Mouse (Mus musculus): Measurements from ENCODE around the gene Bbs9. TPM values are rescaled to one million over a fixed set of nuclear protein-coding genes. Genes with fewer than 3 reads are reported as not detected.
"Not testable (repeated sequence)": the region's sequence is repeated elsewhere in the genome, so short reads cannot be mapped to it uniquely, and the experiment has no call there.

Bbs9 gene
- polyA plus RNA-seq, 1 experiment from 2014 or later = 15.5 TPM

- Histone ChIP-seq H3K36me3 (ENCODE audit: inconsistent target) (peaks cover 82% of the 10 kb centered on the region), H3K4me3 (ENCODE audit: inconsistent target) (no peak overlapping the region), H3K79me2 (ENCODE audit: inconsistent target) (no peaks in the 10 kb centered on the region), H3K27ac (no peak overlapping the region)
- 93% methylated on average over 10 of the region's 10 CpGs for WGBS (ENCODE audit: missing documents)
These were observed 22.0 kb upstream of the Bbs9 start for GRCm38 (mm10) chr9:22453501-22453924.

- H3K79me2 ChIP-seq (ENCODE audit: inconsistent target); H3K4me3 ChIP-seq (ENCODE audit: inconsistent target); H3K27ac ChIP-seq: not testable (repeated sequence)
- peaks cover 78% of the 10 kb centered on the region for H3K36me3 ChIP-seq (ENCODE audit: inconsistent target)
- 92% methylated on average over 8 of the region's 8 CpGs for WGBS (ENCODE audit: missing documents)
These were observed 21.5 kb upstream of the Bbs9 start, which contains the start of gene Gm17545 for GRCm38 (mm10) chr9:22453990-22454389. Gene Gm17545 (plus strand): TSS chr9:22454290.

DNA sequence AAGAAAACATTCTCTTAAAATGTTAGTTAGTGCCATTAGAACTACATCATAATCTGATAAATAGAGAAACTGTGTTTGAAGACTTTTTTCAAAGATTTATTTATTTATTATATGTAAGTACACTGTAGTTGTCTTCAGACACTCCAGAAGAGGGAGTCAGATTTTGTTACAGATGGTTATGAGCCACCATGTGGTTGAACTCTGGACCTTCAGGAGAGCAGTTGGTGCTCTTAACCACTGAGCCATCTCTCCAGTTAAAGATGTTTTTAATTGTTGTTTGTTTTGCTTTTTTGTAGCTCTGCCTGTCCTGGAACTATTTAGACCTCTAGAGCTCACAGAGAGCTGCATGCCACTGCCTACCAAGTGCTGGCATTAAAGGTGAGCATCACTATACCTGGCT is 20.5 kb upstream of the Bbs9 start:
- Histone ChIP-seq H3K79me2 (ENCODE audit: inconsistent target) (no peaks in the 10 kb centered on the region), H3K4me3 (ENCODE audit: inconsistent target) (no peak overlapping the region), H3K27ac (no peak overlapping the region), H3K36me3 (ENCODE audit: inconsistent target) (peaks cover 68% of the 10 kb centered on the region)

DNA sequence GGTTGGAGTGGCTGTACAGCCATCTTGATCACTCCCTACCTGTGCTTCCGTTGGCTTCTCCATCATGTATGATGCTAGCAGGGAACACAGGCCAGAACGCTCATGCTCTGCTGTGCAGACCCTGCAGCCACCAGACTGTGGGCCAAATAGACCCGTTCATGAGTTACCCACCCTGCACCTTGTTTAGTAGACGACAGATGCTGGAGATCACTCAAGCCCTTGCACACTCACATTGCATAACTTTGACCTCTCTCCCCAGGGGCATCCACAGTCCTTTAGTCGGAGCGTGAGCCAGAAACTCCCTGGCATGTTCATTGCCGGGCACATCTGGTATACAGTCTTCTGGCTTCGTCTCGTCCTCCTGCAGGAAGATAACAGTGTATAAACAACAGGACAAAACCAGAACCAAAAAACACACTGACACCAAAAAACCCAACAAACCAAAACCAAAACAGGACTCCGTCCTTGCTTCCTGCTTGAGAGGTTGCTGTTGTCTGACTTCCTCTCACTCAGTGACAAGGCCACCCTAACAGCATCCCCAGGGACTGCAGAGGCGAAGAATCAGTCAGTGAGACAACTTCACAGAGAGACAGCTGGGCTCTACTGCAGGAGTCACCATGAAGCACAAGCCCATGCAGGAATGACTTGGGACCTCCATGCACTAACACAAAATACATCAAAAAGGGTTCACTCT is 18.2 kb upstream of the Bbs9 start:
- Histone ChIP-seq H3K27ac (no peak overlapping the region), H3K79me2 (ENCODE audit: inconsistent target) (peaks cover 6% of the 10 kb centered on the region; the same call in 1 of the 2 replicates), H3K36me3 (ENCODE audit: inconsistent target) (peaks cover 48% of the 10 kb centered on the region), H3K4me3 (ENCODE audit: inconsistent target) (no peak overlapping the region)
- 80% methylated on average over 11 of the region's 11 CpGs for WGBS (ENCODE audit: missing documents)

DNA sequence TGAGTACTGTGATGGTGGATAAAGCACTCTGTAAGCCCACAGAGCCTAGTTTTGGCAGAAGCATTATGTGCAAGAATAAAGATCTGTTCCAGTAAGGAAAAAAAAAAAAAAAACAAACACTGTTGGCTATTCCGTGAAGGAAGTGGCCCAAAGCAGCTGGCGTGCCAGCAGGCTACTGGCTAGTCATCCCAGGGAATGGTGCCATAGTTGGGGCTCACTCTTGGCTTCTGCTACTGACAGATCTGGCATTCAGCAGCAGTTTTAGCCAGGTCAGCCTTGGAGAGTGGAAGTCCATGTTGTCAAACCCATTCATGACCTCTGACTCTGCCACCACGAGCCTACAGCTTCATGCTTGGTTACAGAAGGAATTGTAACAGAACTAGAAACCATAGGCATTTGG is 13.6 kb upstream of the Bbs9 start:
- Histone ChIP-seq H3K27ac (no peak overlapping the region), H3K4me3 (ENCODE audit: inconsistent target) (no peak overlapping the region), H3K36me3 (ENCODE audit: inconsistent target) (peaks cover 2% of the 10 kb centered on the region; the same call in 1 of the 2 replicates), H3K79me2 (ENCODE audit: inconsistent target) (peaks cover 48% of the 10 kb centered on the region)
- WGBS (ENCODE audit: missing documents) = 97% methylated on average over 3 of the region's 3 CpGs

DNA sequence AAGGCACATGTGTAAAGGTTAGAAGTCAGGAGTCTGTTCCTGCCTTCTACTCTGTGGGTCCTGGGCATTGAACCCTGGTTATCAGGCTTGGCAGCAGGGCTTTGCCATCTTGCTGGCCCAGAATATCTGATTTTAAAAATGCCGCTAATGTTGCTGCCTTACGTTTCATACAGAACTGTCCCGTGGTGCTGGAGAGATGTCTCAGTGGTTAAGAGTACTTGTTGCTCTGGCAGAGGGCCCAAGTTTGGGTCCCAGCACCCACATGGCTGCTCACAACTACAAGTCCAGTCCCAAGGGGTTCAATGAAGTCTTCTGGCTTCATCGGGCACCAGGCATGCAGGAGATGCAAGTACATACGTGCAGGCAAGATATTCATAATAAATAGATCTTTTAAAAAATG is 9.3 kb upstream of the Bbs9 start:
- Histone ChIP-seq H3K36me3 (ENCODE audit: inconsistent target) (no peaks in the 10 kb centered on the region), H3K4me3 (ENCODE audit: inconsistent target) (no peak overlapping the region), H3K27ac (no peak overlapping the region), H3K79me2 (ENCODE audit: inconsistent target) (peaks cover 55% of the 10 kb centered on the region)
- WGBS (ENCODE audit: missing documents) = 97% methylated on average over 5 of the region's 5 CpGs

DNA sequence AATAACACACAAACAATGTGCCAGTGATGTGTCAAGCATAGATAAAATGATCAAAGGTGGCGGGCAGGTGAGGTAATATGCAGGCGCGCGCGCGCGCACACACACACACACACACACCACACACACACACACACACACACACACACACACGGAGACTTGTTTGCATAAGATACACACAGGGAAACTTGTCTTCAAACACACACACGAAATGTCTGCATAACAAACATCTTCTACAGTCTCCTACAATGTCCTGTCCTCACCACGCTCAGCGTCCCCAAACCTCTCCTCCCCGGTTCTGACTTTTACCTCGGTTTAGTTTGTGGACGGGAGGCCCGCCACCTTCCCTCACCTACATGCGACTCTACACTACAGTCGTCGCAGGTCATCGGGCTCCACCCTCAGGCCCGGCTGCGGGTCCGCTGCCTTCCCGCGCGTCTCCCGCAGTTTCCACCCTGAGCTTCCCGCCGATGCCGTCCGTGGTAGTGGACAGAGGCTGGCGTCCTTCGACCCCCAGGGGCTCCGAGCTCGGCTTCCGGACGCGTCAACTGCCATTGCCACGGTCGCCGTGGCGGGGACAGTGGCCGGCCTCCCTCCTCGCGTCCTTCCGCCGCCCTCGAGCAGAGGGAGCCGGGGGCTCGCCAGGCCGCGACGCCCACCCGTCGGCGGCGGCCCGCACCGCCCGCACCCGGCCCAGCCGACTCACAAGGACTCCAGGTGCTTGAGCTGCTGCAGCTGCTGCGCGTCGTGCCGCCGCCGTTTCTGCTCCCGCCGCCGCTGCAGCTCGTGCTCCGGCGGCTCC is 7.9 kb upstream of the Bbs9 start:
- Histone ChIP-seq H3K36me3 (ENCODE audit: inconsistent target) (no peaks in the 10 kb centered on the region), H3K79me2 (ENCODE audit: inconsistent target) (peaks cover 47% of the 10 kb centered on the region), H3K27ac (no peak overlapping the region), H3K4me3 (ENCODE audit: inconsistent target) (peak overlapping the region; percentile 51)
- under 1% methylated on average over 73 of the region's 73 CpGs for WGBS (ENCODE audit: missing documents)

DNA sequence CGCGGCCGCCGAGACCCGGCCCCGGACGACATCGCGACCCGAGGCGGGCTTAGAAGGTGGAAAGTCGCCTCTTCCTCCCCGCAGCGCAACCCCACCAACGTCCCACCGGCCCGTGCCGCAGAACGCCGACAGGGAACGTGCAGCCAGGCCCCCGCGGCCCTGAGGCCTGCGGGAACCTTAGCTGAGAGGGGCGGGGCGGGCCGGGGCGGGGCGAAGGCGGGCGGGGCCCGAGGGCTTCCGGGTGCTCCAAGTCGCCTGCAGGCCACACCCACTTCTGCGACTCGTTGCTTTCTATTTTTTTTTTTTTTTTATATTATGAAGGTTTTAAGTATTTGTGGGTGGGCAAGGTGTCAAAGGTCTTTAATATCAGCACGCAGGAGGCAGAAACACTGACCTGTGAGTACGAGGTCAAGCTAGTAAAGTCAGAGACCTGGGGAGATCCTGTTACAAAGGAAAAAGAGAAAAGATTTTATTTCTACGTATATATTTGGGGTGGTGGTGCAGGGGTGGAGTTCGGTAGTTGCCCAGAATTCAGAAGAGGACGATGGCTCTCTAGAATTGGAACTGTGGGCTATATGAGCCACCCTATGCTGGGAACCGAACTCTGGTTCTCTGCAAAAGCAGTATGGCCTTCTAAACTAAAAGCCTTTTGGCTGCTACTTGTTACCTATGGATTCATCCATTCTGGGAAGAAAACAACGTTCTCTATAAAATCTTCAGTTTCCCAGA is 7.2 kb upstream of the Bbs9 start:
- Histone ChIP-seq H3K79me2 (ENCODE audit: inconsistent target) (peaks cover 40% of the 10 kb centered on the region), H3K4me3 (ENCODE audit: inconsistent target) (peak overlapping the region; percentile 27), H3K36me3 (ENCODE audit: inconsistent target) (no peaks in the 10 kb centered on the region), H3K27ac (0 out of 2 replicates have a peak overlapping the region, but pooled peaks have one; percentile 27)
- 3% methylated on average over 39 of the region's 43 CpGs for WGBS (ENCODE audit: missing documents)

GRCm38 (mm10) chr9:22468899-22469259 is 6.6 kb upstream of the Bbs9 start:
- WGBS (ENCODE audit: missing documents) = 61% methylated on average over 8 of the region's 8 CpGs
- peaks cover 35% of the 10 kb centered on the region for H3K79me2 ChIP-seq (ENCODE audit: inconsistent target)
- no peak overlapping the region for H3K27ac ChIP-seq
- H3K36me3 ChIP-seq (ENCODE audit: inconsistent target) = no peaks in the 10 kb centered on the region
- H3K4me3 ChIP-seq (ENCODE audit: inconsistent target) = peak overlapping the region; percentile 27

GRCm38 (mm10) chr9:22469643-22470042 is 5.9 kb upstream of the Bbs9 start, which contains the start of gene Rp9:
Gene Rp9 (minus strand): TSS chr9:22469743.
- 100% methylated on average over 3 of the region's 3 CpGs for WGBS (ENCODE audit: missing documents)
- Histone ChIP-seq H3K79me2 (ENCODE audit: inconsistent target) (peaks cover 28% of the 10 kb centered on the region), H3K4me3 (ENCODE audit: inconsistent target) (peak within 1 kb of the TSS; percentile 27), H3K36me3 (ENCODE audit: inconsistent target) (no peaks in the 10 kb centered on the region), H3K27ac (0 out of 2 replicates have a peak within 1 kb of the TSS, but pooled peaks have one; percentile 27)

GRCm38 (mm10) chr9:22476265-22476664 is 750 bp downstream of the Bbs9 start:
- WGBS (ENCODE audit: missing documents) = 11% methylated on average over 10 of the region's 10 CpGs
- no peaks in the 10 kb centered on the region for H3K79me2 ChIP-seq (ENCODE audit: inconsistent target)
- no peak overlapping the region for H3K27ac ChIP-seq
- no peaks in the 10 kb centered on the region for H3K36me3 ChIP-seq (ENCODE audit: inconsistent target)
- peak overlapping the region; percentile 72 for H3K4me3 ChIP-seq (ENCODE audit: inconsistent target)

DNA sequence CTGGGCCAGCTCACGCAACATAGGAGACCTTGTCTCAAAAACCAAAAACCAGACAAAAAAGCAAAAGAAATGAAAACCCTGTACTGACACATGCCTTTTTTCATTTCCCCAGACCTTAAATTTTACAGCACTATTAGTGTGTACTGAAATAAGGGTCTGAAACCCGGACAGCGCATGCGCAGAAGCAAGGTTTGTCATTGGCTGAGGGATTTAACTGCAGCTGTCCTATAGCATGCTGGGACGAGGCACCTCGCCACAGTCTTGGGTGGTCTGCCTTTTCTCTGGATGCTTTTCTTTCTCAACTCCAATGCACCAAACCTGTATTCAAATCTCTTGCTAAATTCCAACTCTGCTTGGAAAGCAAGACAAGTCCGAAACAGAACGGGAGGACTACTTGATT is 3.4 kb downstream of the Bbs9 start:
- H3K36me3 ChIP-seq (ENCODE audit: inconsistent target) = no peaks in the 10 kb centered on the region
- no peak overlapping the region for H3K27ac ChIP-seq
- WGBS (ENCODE audit: missing documents) = 97% methylated on average over 8 of the region's 8 CpGs
- H3K4me3 ChIP-seq (ENCODE audit: inconsistent target) = no peak overlapping the region
- H3K79me2 ChIP-seq (ENCODE audit: inconsistent target) = no peaks in the 10 kb centered on the region

- H3K79me2 ChIP-seq (ENCODE audit: inconsistent target) = no peaks in the 10 kb centered on the region
- WGBS (ENCODE audit: missing documents) = 96% methylated on average over 8 of the region's 8 CpGs
These were observed 8.5 kb downstream of the Bbs9 start for GRCm38 (mm10) chr9:22483866-22484561.

DNA sequence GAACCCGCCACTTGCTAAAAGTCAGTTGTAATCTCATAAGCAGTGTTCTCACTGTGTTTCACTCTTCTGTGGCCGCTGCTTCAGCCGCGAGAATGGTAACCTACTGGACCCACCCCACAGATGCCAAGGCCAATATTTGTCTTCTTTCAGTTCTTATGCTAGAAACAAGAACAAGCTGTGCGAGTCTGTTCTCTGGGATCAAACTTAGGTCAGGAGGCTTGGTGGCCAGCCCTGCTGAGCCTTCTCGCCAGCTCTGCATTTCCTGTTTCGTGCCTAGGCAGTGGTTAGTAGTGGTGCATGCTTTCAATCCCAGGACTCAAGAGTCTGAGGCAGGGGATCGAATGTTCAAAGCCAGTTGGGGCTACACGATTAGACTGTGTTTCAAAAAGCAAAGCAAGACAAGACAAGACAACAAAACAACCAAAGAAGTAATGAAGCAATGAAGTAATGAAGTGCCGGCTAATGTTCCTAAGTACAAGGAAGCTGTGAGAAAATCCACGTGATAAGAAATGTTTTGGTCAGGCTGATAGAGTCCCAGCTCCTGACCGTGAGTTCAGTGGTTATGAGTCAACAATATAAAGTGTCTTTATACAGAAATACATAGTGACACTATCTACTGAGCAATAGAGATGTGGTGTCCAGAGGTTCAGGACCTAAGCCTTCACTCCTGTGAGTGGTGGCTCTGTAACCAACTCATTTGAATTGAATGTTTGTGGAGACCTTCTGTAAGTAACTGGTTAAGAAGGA is 9.2 kb downstream of the Bbs9 start:
- H3K27ac ChIP-seq = no peak overlapping the region
- H3K4me3 ChIP-seq (ENCODE audit: inconsistent target) = no peak overlapping the region
- WGBS (ENCODE audit: missing documents) = 86% methylated on average over 12 of the region's 12 CpGs

More at GRCm38 (mm10) chr9:22483866-22484561, 8.5 kb downstream of the Bbs9 start:
- Histone ChIP-seq H3K27ac (no peak overlapping the region), H3K36me3 (ENCODE audit: inconsistent target) (no peaks in the 10 kb centered on the region), H3K4me3 (ENCODE audit: inconsistent target) (no peak overlapping the region)

More for the DNA sequence above, 9.2 kb downstream of the Bbs9 start:
- H3K79me2 ChIP-seq (ENCODE audit: inconsistent target) = no peaks in the 10 kb centered on the region
- no peaks in the 10 kb centered on the region for H3K36me3 ChIP-seq (ENCODE audit: inconsistent target)

All from macrophage (primary cell).